Mouse (Mus musculus) macrophage (primary cell): ENCODE measurements around the gene Rab3il1. TPM values are rescaled to one million over a fixed set of nuclear protein-coding genes. Genes with fewer than 3 reads are reported as not detected.

ENCODE experiments used
- H3K27ac ChIP-seq: fragments of 350-480 bp; formaldehyde crosslinking; 2 replicates; pipeline ENCODE4 v1.9.0; 2021
- H3K36me3 ChIP-seq: fragments of 350-480 bp; formaldehyde crosslinking; 2 replicates; pipeline ENCODE4 v1.9.0; 2021; ENCODE audit errors: inconsistent target
- H3K4me3 ChIP-seq: fragments of 350-480 bp; formaldehyde crosslinking; 2 replicates; pipeline ENCODE4 v1.9.0; 2021; ENCODE audit errors: inconsistent target
- H3K79me2 ChIP-seq: fragments of 350-480 bp; formaldehyde crosslinking; 2 replicates; pipeline ENCODE4 v1.9.0; 2021; ENCODE audit errors: inconsistent target
- WGBS: methylation state at CpG from one replicate; pipeline ENCODE4 v1.1.7; 2026; ENCODE audit warnings: inconsistent platforms; ENCODE audit not compliant: missing documents; 5-methylcytosine and 5-hydroxymethylcytosine counted together
- polyA plus RNA-seq: library from polyadenylated mRNA; stranded (reverse); fragments of 250-400 nt; gene quantifications from 3 replicates; pipeline ENCODE4 v1.2.4, GENCODE M21; 2018; ENCODE audit warnings: inconsistent platforms

Gene Rab3il1
- polyA plus RNA-seq, 1 experiment from 2014 or later, result 97.7 TPM

DNA sequence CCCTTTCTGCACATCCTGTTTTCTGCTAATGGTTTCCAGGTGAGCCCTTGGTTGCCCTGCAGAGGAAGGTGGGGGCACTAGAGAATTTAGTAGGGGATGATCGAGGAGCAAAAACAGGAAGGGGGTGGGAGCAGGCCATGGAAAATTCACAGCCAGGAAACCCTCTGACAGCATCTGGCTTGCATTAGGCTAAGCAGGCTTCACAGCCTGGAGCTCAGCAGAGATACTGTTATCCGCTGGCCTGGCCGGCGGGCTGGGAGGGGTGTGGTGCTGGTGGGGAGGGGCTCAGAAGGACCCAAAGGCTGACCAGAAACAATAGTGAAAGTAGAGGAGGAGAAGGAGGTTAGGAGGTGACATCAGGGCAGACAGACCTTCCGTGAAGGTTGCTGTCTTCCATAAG is 12.4 kb downstream of the Rab3il1 start:
- no peak overlapping the region for H3K27ac ChIP-seq

GRCm38 (mm10) chr19:10014824-10015223 is 13.4 kb downstream of the Rab3il1 start:
- no peaks in the 10 kb centered on the region for H3K36me3 ChIP-seq
- H3K27ac ChIP-seq, result no peak overlapping the region
- no peak overlapping the region for H3K4me3 ChIP-seq
- H3K79me2 ChIP-seq, result peaks cover 17% of the 10 kb centered on the region
- 95% methylated on average over 13 of the region's 13 CpGs for WGBS

More for the DNA sequence above, 12.4 kb downstream of the Rab3il1 start:
- WGBS, result 89% methylated on average over 4 of the region's 5 CpGs
- H3K4me3 ChIP-seq, result no peak overlapping the region
- no peaks in the 10 kb centered on the region for H3K36me3 ChIP-seq
- peaks cover 8% of the 10 kb centered on the region for H3K79me2 ChIP-seq

- 92% methylated on average over 4 of the region's 4 CpGs for WGBS
- Histone ChIP-seq H3K4me3 (no peak overlapping the region), H3K27ac (no peak overlapping the region), H3K79me2 (peaks cover 24% of the 10 kb centered on the region), H3K36me3 (no peaks in the 10 kb centered on the region)
Measured at GRCm38 (mm10) chr19:10015442-10015841, 14.0 kb downstream of the Rab3il1 start.

- WGBS, result 92% methylated on average over 4 of the region's 4 CpGs
Measured at GRCm38 (mm10) chr19:10016151-10016550, 14.7 kb downstream of the Rab3il1 start.

GRCm38 (mm10) chr19:10017637-10018526 is 16.4 kb downstream of the Rab3il1 start:
- Histone ChIP-seq H3K36me3 (no peaks in the 10 kb centered on the region), H3K27ac (peak overlapping the region; percentile 89), H3K4me3 (peak overlapping the region; percentile 97), H3K79me2 (peaks cover 44% of the 10 kb centered on the region)
- WGBS, result 25% methylated on average over 30 of the region's 44 CpGs

More at GRCm38 (mm10) chr19:10016151-10016550, 14.7 kb downstream of the Rab3il1 start:
- Histone ChIP-seq H3K4me3 (no peak overlapping the region), H3K79me2 (peaks cover 31% of the 10 kb centered on the region), H3K27ac (no peak overlapping the region), H3K36me3 (no peaks in the 10 kb centered on the region)

GRCm38 (mm10) chr19:10018527-10018818 is 17.0 kb downstream of the Rab3il1 start:
- H3K4me3 ChIP-seq, result peak overlapping the region; percentile 97
- no peaks in the 10 kb centered on the region for H3K36me3 ChIP-seq
- peaks cover 50% of the 10 kb centered on the region for H3K79me2 ChIP-seq
- peak overlapping the region; percentile 89 for H3K27ac ChIP-seq
- WGBS, result 2% methylated on average over 3 of the region's 3 CpGs

DNA sequence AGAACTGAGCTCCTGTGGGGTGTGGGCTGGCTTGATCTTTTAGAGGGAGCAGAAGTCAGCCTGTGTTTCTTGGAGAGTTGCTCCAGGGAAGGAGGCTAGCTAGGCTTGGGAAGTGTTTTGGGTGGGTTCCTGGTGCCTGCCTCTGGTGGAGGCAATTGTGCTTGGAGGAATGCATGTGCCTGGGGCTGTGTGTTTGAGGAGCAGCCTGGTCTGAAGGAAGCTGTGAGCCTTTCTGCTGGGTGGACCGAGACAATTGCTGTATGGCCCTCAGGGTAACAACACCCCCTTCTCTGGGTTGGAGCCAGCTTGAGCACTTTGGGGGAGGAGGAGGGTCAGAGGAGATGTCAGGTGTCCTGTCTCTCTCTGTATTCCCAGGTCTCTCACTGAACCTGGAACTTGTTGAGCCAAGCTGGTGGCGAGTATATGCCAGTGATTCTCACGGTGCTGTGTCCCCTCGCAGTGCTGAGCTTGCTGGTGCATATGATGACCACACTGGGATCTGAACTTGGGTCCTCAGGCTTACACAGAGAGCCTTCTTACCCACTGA is 17.8 kb downstream of the Rab3il1 start:
- Histone ChIP-seq H3K36me3 (no peaks in the 10 kb centered on the region), H3K27ac (peak overlapping the region; percentile 89), H3K79me2 (peaks cover 58% of the 10 kb centered on the region), H3K4me3 (peak overlapping the region; percentile 97)
- WGBS, result 87% methylated on average over 4 of the region's 4 CpGs

- 6% methylated on average over 2 of the region's 2 CpGs for WGBS
- H3K27ac ChIP-seq, result peak overlapping the region; percentile 100
- H3K36me3 ChIP-seq, result peaks cover 5% of the 10 kb centered on the region; the same call in 1 of the 2 replicates
- peaks cover 81% of the 10 kb centered on the region for H3K79me2 ChIP-seq
- peak overlapping the region; percentile 97; the same call in 1 of the 2 replicates for H3K4me3 ChIP-seq
Measured at GRCm38 (mm10) chr19:10021981-10022380, 20.5 kb downstream of the Rab3il1 start.

DNA sequence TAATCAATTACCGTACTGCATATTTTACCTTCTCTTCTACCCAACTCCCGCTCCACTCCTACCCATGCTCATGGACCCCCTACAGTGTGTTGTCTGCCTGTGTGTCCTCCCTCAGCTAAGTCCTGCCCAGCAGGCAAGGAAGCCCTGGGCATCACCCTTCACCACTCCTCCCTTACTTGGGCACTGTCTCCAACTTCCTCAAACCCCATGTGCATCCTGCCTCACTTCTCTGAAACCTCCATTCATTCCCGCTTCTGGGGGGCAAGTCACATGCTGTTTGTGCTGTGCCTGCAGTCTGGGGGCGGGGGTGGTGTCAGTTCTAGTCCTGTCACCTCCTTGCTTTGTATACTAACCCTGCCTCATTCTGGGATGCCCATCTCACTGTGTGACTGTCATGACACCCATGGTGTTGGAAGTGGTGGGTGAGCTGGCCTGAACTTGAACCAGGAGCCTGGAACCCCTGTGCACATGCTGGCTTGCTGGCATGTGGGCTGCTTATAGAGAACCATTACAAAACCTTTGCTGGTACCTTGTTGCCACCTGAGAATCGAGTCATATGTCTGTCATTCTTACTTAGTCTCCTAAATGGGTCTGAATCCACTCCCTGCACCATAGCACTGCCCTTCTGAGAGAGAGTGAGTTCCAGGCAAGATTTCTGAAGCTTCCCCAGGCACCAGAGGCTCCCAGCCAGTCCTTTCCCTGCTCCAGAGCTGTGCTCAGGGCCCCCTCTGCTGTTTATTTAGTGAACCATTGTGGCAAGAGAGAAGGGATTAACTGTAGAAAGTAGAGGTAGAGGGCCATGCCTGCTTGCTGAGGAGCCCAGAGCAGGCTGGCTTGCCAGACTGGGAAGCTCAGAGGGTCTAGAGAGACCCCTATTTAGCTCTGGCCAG is 21.2 kb downstream of the Rab3il1 start:
- Histone ChIP-seq H3K36me3 (peaks cover 12% of the 10 kb centered on the region; the same call in 1 of the 2 replicates), H3K4me3 (peak overlapping the region; percentile 97; the same call in 1 of the 2 replicates), H3K79me2 (peaks cover 88% of the 10 kb centered on the region), H3K27ac (peak overlapping the region; percentile 100)
- WGBS, result 16% methylated on average over 5 of the region's 5 CpGs

GRCm38 (mm10) chr19:10023304-10023758 is 21.9 kb downstream of the Rab3il1 start:
- H3K36me3 ChIP-seq, result peaks cover 19% of the 10 kb centered on the region; the same call in 1 of the 2 replicates
- peaks cover 92% of the 10 kb centered on the region for H3K79me2 ChIP-seq
- 14% methylated on average over 9 of the region's 9 CpGs for WGBS
- no peak overlapping the region for H3K4me3 ChIP-seq
- H3K27ac ChIP-seq, result peak overlapping the region; percentile 100

GRCm38 (mm10) chr19:10025169-10025875 is 23.9 kb downstream of the Rab3il1 start:
- WGBS, result 18% methylated on average over 8 of the region's 8 CpGs
- H3K36me3 ChIP-seq, result peaks cover 39% of the 10 kb centered on the region

DNA sequence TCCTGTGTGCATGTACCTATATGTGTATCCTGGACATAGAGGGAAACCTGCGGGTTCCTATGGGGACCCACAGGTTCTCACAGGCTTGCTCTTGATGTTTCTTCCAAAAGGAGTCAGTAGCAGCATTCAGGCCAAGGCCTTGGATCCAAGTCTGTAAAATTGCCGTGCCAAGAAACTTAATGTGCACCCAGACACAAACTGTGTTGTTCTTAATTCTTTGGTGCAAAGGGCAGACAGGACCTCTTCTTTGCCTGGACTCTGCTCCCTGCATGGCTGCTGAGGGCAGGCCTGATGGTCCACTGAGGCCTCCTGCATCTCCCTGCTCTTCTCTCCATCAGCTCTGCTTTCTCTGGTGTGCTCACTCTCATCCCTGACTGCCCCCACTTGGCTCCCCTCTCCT is 28.3 kb downstream of the Rab3il1 start:
- H3K27ac ChIP-seq, result no peak overlapping the region
- H3K36me3 ChIP-seq, result peaks cover 80% of the 10 kb centered on the region
- 100% methylated on average over 2 of the region's 2 CpGs for WGBS
- H3K4me3 ChIP-seq, result no peak overlapping the region
- H3K79me2 ChIP-seq, result peaks cover 46% of the 10 kb centered on the region

More at GRCm38 (mm10) chr19:10025169-10025875, 23.9 kb downstream of the Rab3il1 start:
- H3K27ac ChIP-seq, result peak overlapping the region; percentile 100
- H3K79me2 ChIP-seq, result peaks cover 86% of the 10 kb centered on the region
- H3K4me3 ChIP-seq, result peak overlapping the region; percentile 15; the same call in 1 of the 2 replicates

DNA sequence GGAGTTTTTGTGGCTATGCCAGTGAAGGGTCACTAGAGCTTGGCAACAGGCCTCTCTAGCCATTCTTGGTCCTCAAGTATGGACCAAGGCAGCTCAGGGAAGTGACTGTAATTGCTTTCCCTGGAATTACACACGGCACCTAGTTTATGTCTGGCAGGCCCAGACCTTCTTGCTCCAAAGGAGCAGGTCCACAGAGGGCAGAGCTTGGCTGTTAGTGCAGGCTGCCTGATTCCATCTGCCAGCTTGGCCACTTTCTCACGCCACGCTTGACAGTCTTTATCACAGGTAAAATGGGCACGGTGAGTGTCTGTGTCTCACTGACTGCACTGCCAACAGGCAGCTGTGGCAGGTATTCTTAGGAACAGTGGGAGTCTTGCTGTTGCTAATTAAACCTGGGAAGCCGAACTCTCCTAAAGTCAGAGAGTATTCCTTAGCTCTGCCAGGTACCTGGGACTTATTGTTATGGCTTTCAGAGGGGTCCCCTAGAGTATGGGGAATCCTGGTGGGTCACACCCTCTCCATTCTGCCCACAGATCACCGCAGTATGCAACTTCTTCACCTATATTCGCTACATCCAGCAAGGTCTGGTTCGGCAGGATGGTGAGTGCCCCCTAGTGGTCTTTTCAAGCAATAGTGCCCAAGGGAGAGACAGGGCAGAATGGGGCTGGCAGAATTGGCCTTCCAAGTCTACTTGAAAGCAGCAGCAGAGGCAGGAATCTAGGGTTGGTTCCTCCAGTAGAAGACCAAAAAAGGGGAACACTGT is 31.9 kb downstream of the Rab3il1 start:
- Histone ChIP-seq H3K4me3 (no peak overlapping the region), H3K79me2 (peaks cover 13% of the 10 kb centered on the region; the same call in 1 of the 2 replicates), H3K27ac (no peak overlapping the region), H3K36me3 (peaks cover 94% of the 10 kb centered on the region)
- WGBS, result 56% methylated on average over 8 of the region's 8 CpGs
